ENCODE assay signal across 20 mouse cellular contexts in the genomic region with DNA sequence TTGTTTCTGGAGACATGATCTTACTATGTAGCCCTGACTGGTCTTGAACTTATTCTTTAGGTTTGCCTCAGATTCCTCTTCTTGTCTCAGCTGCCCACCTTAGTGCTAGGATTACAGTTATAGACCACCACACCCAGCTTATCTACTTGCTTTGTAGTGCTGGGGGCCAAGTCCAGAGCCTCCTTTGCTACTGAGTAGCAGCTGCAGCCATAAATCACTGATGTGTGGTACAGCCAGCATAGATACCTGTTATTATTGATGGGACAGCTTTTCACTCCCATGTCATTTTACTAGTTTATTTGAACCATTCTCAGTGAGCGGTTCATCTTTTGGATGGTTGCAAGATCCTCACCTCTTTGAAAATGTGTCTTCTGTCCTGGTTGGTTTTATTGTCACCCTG.
"Had no signal": no experiment of that assay in that cellular context is flagged by ENCODE, and none has a peak within 500 bp of the region (broad histone marks: within the 10 kb centered on the region; RNA-seq: fewer than 3 reads in every experiment).

No protein-coding gene starts in this region.

- H3K4me2 ChIP-seq: limb, embryonic 13.5 days; midbrain, embryonic 11.5 days; neural tube, embryonic 13.5 days; stomach, embryonic 15.5 days had no signal

- H3K9me3 ChIP-seq: limb, embryonic 10.5 days; limb, embryonic 13.5 days; neural tube, embryonic 13.5 days; stomach, embryonic 15.5 days had no signal

- DNase-seq: kidney, adult 18-20 months; kidney, adult 9 months; kidney, postnatal 25 days; layer of hippocampus, adult 9-11 months; lung, adult 2 months; lung, postnatal 14 days; lung, postnatal 4 days; midbrain, embryonic 14.5 days; retina, postnatal 1 day; right cerebral cortex, postnatal 25 days; spleen, adult 18-20 months; thymus, postnatal 36 days had no signal

- H3K27ac ChIP-seq: layer of hippocampus, adult 2 months; limb, embryonic 10.5 days; limb, embryonic 13.5 days; neural tube, embryonic 13.5 days; stomach, embryonic 15.5 days had no signal

- H3K9ac ChIP-seq: limb, embryonic 13.5 days; neural tube, embryonic 13.5 days; stomach, embryonic 15.5 days had no signal

- H3K4me3 ChIP-seq: layer of hippocampus, adult 2 months; limb, embryonic 10.5 days; limb, embryonic 13.5 days; neural tube, embryonic 13.5 days; stomach, embryonic 15.5 days had no signal

- H3K36me3 ChIP-seq: limb, embryonic 10.5 days; limb, embryonic 13.5 days; neural tube, embryonic 13.5 days; stomach, embryonic 15.5 days had no signal

- H3K27me3 ChIP-seq: limb, embryonic 13.5 days; neural tube, embryonic 13.5 days; stomach, embryonic 15.5 days had no signal

- ATAC-seq: inflammation-experienced regulatory T-cells, adult 6 months; intestine, embryonic 16.5 days had no signal
